In the genomic region with DNA sequence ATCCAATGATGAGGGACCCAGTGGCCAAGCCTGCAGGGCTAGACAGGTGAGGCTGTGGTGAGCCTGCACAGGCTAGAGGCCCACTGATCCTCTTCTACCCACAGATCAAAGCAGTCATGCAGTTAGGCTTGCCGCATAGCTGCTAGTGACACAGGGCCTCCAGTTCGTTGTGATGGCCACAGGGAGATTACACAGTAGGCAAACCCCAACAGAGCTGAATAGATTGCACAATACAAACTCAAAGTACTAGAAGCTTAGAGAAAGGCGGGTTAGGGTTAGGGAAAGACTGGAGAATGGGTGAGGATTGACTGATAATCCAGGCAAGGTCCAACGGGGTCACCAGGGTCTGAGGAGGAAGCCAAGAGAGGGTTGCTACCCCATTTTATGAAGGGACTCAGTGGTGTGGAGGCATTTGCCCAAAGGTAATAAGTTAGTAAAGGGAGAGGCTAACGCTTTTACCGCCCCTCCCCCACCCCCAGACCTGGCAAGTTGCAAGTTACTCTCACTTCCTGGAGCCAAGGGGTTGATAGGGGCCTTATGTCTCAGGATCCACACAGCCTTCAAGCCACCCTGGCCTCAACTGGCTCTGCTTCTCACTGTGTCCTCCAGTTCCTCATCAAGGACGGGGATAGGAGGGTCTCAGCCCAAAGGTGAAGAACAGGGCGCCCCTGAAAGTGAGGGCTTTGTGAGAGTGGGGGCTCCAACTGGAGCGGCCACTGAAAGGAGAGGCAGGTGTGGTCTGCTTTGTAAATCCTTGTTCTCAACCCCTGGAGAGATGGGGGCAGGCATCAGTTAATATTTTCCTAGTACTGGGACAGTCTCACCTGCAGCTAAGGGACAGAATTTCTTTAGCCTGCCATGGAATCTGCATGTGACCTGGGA, we compare ENCODE assay signal across 14 mouse cellular contexts. TPM values are rescaled to one million over a fixed set of nuclear protein-coding genes. Genes with fewer than 3 reads are reported as not detected.
DNase-seq lines count a peak whose midpoint lies in the region; ATAC-seq and TF ChIP-seq lines count a peak whose summit lies in the region.
"Had no signal": no experiment of that assay in that cellular context is flagged by ENCODE, and none has a peak within 500 bp of the region (broad histone marks: within the 10 kb centered on the region; RNA-seq: fewer than 3 reads in every experiment).

No protein-coding gene starts in this region.

- no peaks in the 10 kb centered on the region for H3K27me3 ChIP-seq in lung, embryonic 14.5 days (ENCODE audit: insufficient read depth, low read length)
- no peaks in the 10 kb centered on the region for H3K27me3 ChIP-seq in embryonic facial prominence, embryonic 11.5 days (ENCODE audit: control insufficient read depth, insufficient read depth, low read length)
- H3K27me3 ChIP-seq in liver, embryonic 11.5 days (replicated peaks; ENCODE audit: control insufficient read depth, insufficient read depth, low read length), result no peaks in the 10 kb centered on the region
- H3K27me3 ChIP-seq in midbrain, embryonic 13.5 days, result no peaks in the 10 kb centered on the region

- H3K4me2 ChIP-seq in lung, embryonic 14.5 days, result no peak overlapping the region
- H3K4me2 ChIP-seq in embryonic facial prominence, embryonic 11.5 days (ENCODE audit: low read depth, low read length), result no peak overlapping the region
- no peak overlapping the region for H3K4me2 ChIP-seq in liver, embryonic 11.5 days
- no peak overlapping the region for H3K4me2 ChIP-seq in midbrain, embryonic 13.5 days (replicated peaks)
- H3K4me2 ChIP-seq: hindbrain, embryonic 14.5 days had no signal

- no peak for DNase-seq in lung, embryonic 14.5 days
- no peak for DNase-seq in lung, adult 18-20 months
- DNase-seq in embryonic facial prominence, embryonic 11.5 days (ENCODE audit: low spot score), result no peak
- DNase-seq in liver, embryonic 11.5 days (ENCODE audit: low spot score), result no peak
- DNase-seq in adipocyte (ENCODE audit: low spot score), result no peak
- DNase-seq in adrenal gland, adult 2 months, result no peak
- DNase-seq: cerebellum, adult 9-11 months; gastrocnemius, postnatal 14 days; thymus, adult 18-20 months had no signal

- 0 out of 2 replicates have a peak, but pooled peaks have one; percentile 9 for ATAC-seq in lung, embryonic 14.5 days (ENCODE audit: insufficient read depth)
- ATAC-seq in embryonic facial prominence, embryonic 11.5 days (replicated peaks; ENCODE audit: insufficient number of reproducible peaks, low FRiP score, low TSS enrichment, low read depth), result no peak
- ATAC-seq in liver, embryonic 11.5 days (replicated peaks; ENCODE audit: low FRiP score), result peak; percentile 69
- no peak for ATAC-seq in midbrain, embryonic 13.5 days

- H3K27ac ChIP-seq in lung, embryonic 14.5 days (ENCODE audit: low read depth), result no peak overlapping the region
- no peak overlapping the region for H3K27ac ChIP-seq in embryonic facial prominence, embryonic 11.5 days (replicated peaks; ENCODE audit: low read depth, low read length)
- peak overlapping the region; percentile 44 for H3K27ac ChIP-seq in liver, embryonic 11.5 days (ENCODE audit: low read depth, low read length)
- H3K27ac ChIP-seq in midbrain, embryonic 13.5 days, result no peak overlapping the region
- H3K27ac ChIP-seq: hindbrain, embryonic 14.5 days had no signal

- no peak overlapping the region for H3K4me3 ChIP-seq in lung, embryonic 14.5 days (ENCODE audit: low read depth, low read length)
- no peak overlapping the region for H3K4me3 ChIP-seq in embryonic facial prominence, embryonic 11.5 days (ENCODE audit: low read depth, low read length)
- no peak overlapping the region for H3K4me3 ChIP-seq in liver, embryonic 11.5 days (ENCODE audit: low read depth, low read length)
- H3K4me3 ChIP-seq in midbrain, embryonic 13.5 days (replicated peaks), result no peak overlapping the region
- H3K4me3 ChIP-seq: erythroblast, embryonic 14.5 days had no signal

- H3K9me3 ChIP-seq in lung, embryonic 14.5 days (ENCODE audit: low read depth, low read length), result no peaks in the 10 kb centered on the region
- H3K9me3 ChIP-seq in embryonic facial prominence, embryonic 11.5 days (replicated peaks; ENCODE audit: control insufficient read depth, low read length), result no peaks in the 10 kb centered on the region
- H3K9me3 ChIP-seq in liver, embryonic 11.5 days (ENCODE audit: control insufficient read depth, low read length), result no peaks in the 10 kb centered on the region
- no peaks in the 10 kb centered on the region for H3K9me3 ChIP-seq in midbrain, embryonic 13.5 days

- H3K36me3 ChIP-seq in lung, embryonic 14.5 days (ENCODE audit: insufficient read depth), result no peaks in the 10 kb centered on the region
- no peaks in the 10 kb centered on the region for H3K36me3 ChIP-seq in embryonic facial prominence, embryonic 11.5 days (replicated peaks; ENCODE audit: control insufficient read depth, insufficient read depth, low read depth, low read length)
- H3K36me3 ChIP-seq in liver, embryonic 11.5 days (ENCODE audit: control insufficient read depth, insufficient read depth, low read length), result no peaks in the 10 kb centered on the region
- no peaks in the 10 kb centered on the region for H3K36me3 ChIP-seq in midbrain, embryonic 13.5 days

- TF ChIP-seq CTCF in lung, embryonic 14.5 days (IDR thresholded peaks at IDR 0.05; ENCODE audit: low read depth), result no peak

- H3K4me1 ChIP-seq in lung, embryonic 14.5 days (ENCODE audit: insufficient read depth), result no peaks in the 10 kb centered on the region
- H3K4me1 ChIP-seq in embryonic facial prominence, embryonic 11.5 days (ENCODE audit: control insufficient read depth, insufficient read depth, low read length), result peaks cover 5% of the 10 kb centered on the region; the same call in 1 of the 2 replicates
- peaks cover 4% of the 10 kb centered on the region for H3K4me1 ChIP-seq in liver, embryonic 11.5 days (replicated peaks; ENCODE audit: control insufficient read depth, insufficient read depth, low read length)
- peaks cover 44% of the 10 kb centered on the region for H3K4me1 ChIP-seq in midbrain, embryonic 13.5 days (replicated peaks)

- H3K9ac ChIP-seq in lung, embryonic 14.5 days, result no peak overlapping the region
- H3K9ac ChIP-seq in embryonic facial prominence, embryonic 11.5 days (replicated peaks; ENCODE audit: low read length), result 0 out of 2 replicates have a peak overlapping the region, but pooled peaks have one; percentile 6
- H3K9ac ChIP-seq in liver, embryonic 11.5 days (ENCODE audit: low read depth, low read length), result no peak overlapping the region
- H3K9ac ChIP-seq in midbrain, embryonic 13.5 days (replicated peaks), result no peak overlapping the region
- H3K9ac ChIP-seq: hindbrain, embryonic 14.5 days had no signal

- 58% methylated on average over 9 of the region's 9 CpGs for WGBS in lung, embryonic 14.5 days
- 64% methylated on average over 9 of the region's 9 CpGs for WGBS in embryonic facial prominence, embryonic 11.5 days
- 54% methylated on average over 9 of the region's 9 CpGs for WGBS in liver, embryonic 11.5 days
- 60% methylated on average over 9 of the region's 9 CpGs for WGBS in midbrain, embryonic 13.5 days

RNA-seq across cellular contexts. Expression of gene Mras, which starts 13.2 kb away (rescaled TPM):
- 10.3 and 12.2 TPM in 2 replicates for polyA plus RNA-seq in lung, embryonic 14.5 days (2014; fragmentation: Nextera tagmentation; extraction: Ambion mirVana)
- 11.8 and 14.2 TPM in 2 replicates for polyA plus RNA-seq in embryonic facial prominence, embryonic 11.5 days (2014; fragmentation: Nextera tagmentation; extraction: Ambion mirVana)
- 4.8 and 5.5 TPM in 2 replicates for polyA plus RNA-seq in liver, embryonic 11.5 days (2014; fragmentation: Nextera tagmentation; extraction: Ambion mirVana)
- 10 to 100 TPM; 61.0 to 61.1 TPM for total RNA-seq in adrenal gland, adult 2 months (2021)
- polyA plus RNA-seq in adrenal gland, adult 2 months (2012; rRNA removed), result 31.4 and 33.1 TPM in 2 replicates
- polyA plus RNA-seq in midbrain, embryonic 13.5 days (2015; fragmentation: Nextera tagmentation; extraction: Ambion mirVana), result 43.8 and 46.0 TPM in 2 replicates
- polyA plus RNA-seq: erythroblast, embryonic 14.5 days had no signal

RNA-seq across cellular contexts. Expression of gene Nme9, which starts 27.3 kb away (rescaled TPM):
- 0.26 TPM in 1 of 2 replicates, not detected in the other for polyA plus RNA-seq in lung, embryonic 14.5 days (2014; fragmentation: Nextera tagmentation; extraction: Ambion mirVana)
- not detected in 2 replicates for polyA plus RNA-seq in embryonic facial prominence, embryonic 11.5 days (2014; fragmentation: Nextera tagmentation; extraction: Ambion mirVana)
- polyA plus RNA-seq in liver, embryonic 11.5 days (2014; fragmentation: Nextera tagmentation; extraction: Ambion mirVana), result not detected in 2 replicates
- not detected for total RNA-seq in adrenal gland, adult 2 months (2021)
- polyA plus RNA-seq in adrenal gland, adult 2 months (2012; rRNA removed), result not detected in 2 replicates
- polyA plus RNA-seq in midbrain, embryonic 13.5 days (2015; fragmentation: Nextera tagmentation; extraction: Ambion mirVana), result 0.55 TPM in 1 of 2 replicates, not detected in the other
- total RNA-seq: adrenal gland, postnatal 4 days; gastrocnemius, postnatal 14 days had no signal
- polyA plus RNA-seq: erythroblast, embryonic 14.5 days; neural tube, embryonic 11.5 days had no signal

Comparison
In these comparisons a context has a peak if more than half of its experiments do, and no peak if none do; other contexts are left out.
1. ATAC-seq: peak in lung, embryonic 14.5 days (single experiment) and liver, embryonic 11.5 days (single experiment); none in embryonic facial prominence, embryonic 11.5 days (single experiment) and midbrain, embryonic 13.5 days (single experiment).